14 mouse cellular contexts compared by ENCODE assay signal in the genomic region with DNA sequence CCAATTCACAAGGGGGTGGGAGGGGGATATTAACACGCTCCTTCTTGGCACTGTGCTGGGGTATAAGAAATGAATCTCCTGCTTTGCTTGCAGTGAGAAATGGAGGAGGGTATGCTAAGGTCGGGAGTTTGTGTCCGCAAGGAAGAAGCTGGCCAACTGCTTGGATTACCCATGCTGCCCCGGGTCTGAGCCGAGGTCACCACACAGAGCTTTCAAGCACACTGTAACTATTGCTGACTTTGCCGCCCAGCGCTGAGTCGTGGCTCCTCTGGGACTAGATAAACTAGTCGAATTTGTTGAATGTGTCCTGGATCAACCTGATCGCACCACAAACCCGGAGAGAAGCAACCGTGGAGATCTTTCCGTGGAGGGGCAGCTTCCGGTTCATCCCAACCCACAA. TPM values are rescaled to one million over a fixed set of nuclear protein-coding genes. Genes with fewer than 3 reads are reported as not detected.
DNase-seq lines count a peak whose midpoint lies in the region; TF ChIP-seq lines count a peak whose summit lies in the region.
"Had no signal": no experiment of that assay in that cellular context is flagged by ENCODE, and none has a peak within 500 bp of the region (broad histone marks: within the 10 kb centered on the region; RNA-seq: fewer than 3 reads in every experiment).

No protein-coding gene starts in this region.

- WGBS in kidney, adult 2 months: 32% methylated on average over 14 of the region's 14 CpGs

- no peaks in the 10 kb centered on the region for H3K4me1 ChIP-seq in kidney, adult 2 months (ENCODE audit: control insufficient read depth, insufficient read depth, low read length)

- intact Hi-C loops in gastrocnemius, adult 2 months (cut with DNase I): no loop called here

- TF ChIP-seq POLR2A in kidney, adult 2 months (IDR thresholded peaks at IDR 0.05; ENCODE audit: low read depth, low read length): no peak

- peak; percentile 54 for DNase-seq in gastrocnemius, adult 2 months
- no peak for DNase-seq in gastrocnemius, adult 8-10 months (ENCODE audit: low spot score in 2 of 2)
- peak; percentile 62 for DNase-seq in kidney, adult 2 months
- DNase-seq in kidney, adult 9 months: no peak
- peak; percentile 5 for DNase-seq in MN1 (ENCODE audit: low spot score)
- DNase-seq in kidney, postnatal 4 days: peak; percentile 36 to 47
- DNase-seq in right cerebral cortex, postnatal 14 days: no peak
- DNase-seq: cerebellum, adult 2 months; right cerebral cortex, adult 18-20 months had no signal

- H3K36me3 ChIP-seq in kidney, adult 2 months (ENCODE audit: control insufficient read depth, insufficient read depth, low read length): no peaks in the 10 kb centered on the region
- H3K36me3 ChIP-seq: embryonic facial prominence, embryonic 13.5 days; limb, embryonic 13.5 days had no signal

- peak overlapping the region; percentile 26 for H3K4me3 ChIP-seq in gastrocnemius, adult 2 months
- no peak overlapping the region for H3K4me3 ChIP-seq in kidney, adult 2 months (ENCODE audit: insufficient read depth, low read depth, low read length)
- H3K4me3 ChIP-seq: embryonic facial prominence, embryonic 13.5 days; left cerebral cortex, adult 2 months; limb, embryonic 13.5 days had no signal

- H3K27ac ChIP-seq in gastrocnemius, adult 2 months: peak overlapping the region; percentile 56
- no peak overlapping the region for H3K27ac ChIP-seq in kidney, adult 2 months (ENCODE audit: insufficient read depth, low read depth, low read length)
- H3K27ac ChIP-seq: embryonic facial prominence, embryonic 13.5 days; hindbrain, postnatal 0 days; left cerebral cortex, adult 2 months; limb, embryonic 13.5 days; stomach, postnatal 0 days had no signal

- no peaks in the 10 kb centered on the region for H3K27me3 ChIP-seq in kidney, adult 2 months (replicated peaks; ENCODE audit: control insufficient read depth, insufficient read depth, low read length)

- no peak for TF ChIP-seq CTCF in gastrocnemius, adult 2 months (IDR thresholded peaks at IDR 0.05)
- no peak for TF ChIP-seq CTCF in kidney, adult 2 months (conservative IDR thresholded peaks at IDR 0.05; ENCODE audit: insufficient read depth, insufficient read length, low read depth, low read length)

RNA-seq across cellular contexts. Expression of a gene that starts 10.9 kb away (rescaled TPM):
- 10 to 100 TPM; 23.8 to 39.8 TPM for total RNA-seq in gastrocnemius, adult 2 months (2021)
- total RNA-seq in gastrocnemius, adult 8-10 months (2022): 10 to 100 TPM; 13.3 to 20.2 (median 18.2) TPM
- 11.9 and 12.7 TPM in 2 replicates for polyA plus RNA-seq in kidney, adult 2 months (2012; rRNA removed)

Comparison
In these comparisons a context has a peak if more than half of its experiments do, and no peak if none do; other contexts are left out.
1. DNase-seq: peak in gastrocnemius, adult 2 months (single experiment), kidney, adult 2 months (single experiment), MN1 (single experiment) and kidney, postnatal 4 days (2 of 2); none in gastrocnemius, adult 8-10 months (0 of 2), kidney, adult 9 months (single experiment) and right cerebral cortex, postnatal 14 days (single experiment).